Mouse (Mus musculus): ENCODE data around the gene Zdhhc22.
A peak's percentile ranks its signal among the peaks of the same experiment; 100 is the strongest.

The Zdhhc22 gene

GRCm38 (mm10) chr12:86989890-86990754 lies at the start of gene Zdhhc22:
TSS of gene Zdhhc22 (minus strand) at chr12:86990430.
- no peak for DNase-seq (ENCODE audit: low spot score)

- DNase-seq (ENCODE audit: low spot score), result no peak
Observed at GRCm38 (mm10) chr12:87036631-87037030, 46.4 kb upstream of the Zdhhc22 start.

- no peak for DNase-seq (ENCODE audit: low spot score)
Observed at GRCm38 (mm10) chr12:87031163-87031763, 41.0 kb upstream of the Zdhhc22 start.

- DNase-seq (ENCODE audit: low spot score), result no peak
Observed at GRCm38 (mm10) chr12:87029251-87029976, 39.2 kb upstream of the Zdhhc22 start.

GRCm38 (mm10) chr12:87028068-87028467 lies 37.8 kb upstream of the Zdhhc22 start:
- no peak for DNase-seq (ENCODE audit: low spot score)

GRCm38 (mm10) chr12:87027391-87027790 lies 37.2 kb upstream of the Zdhhc22 start:
- DNase-seq (ENCODE audit: low spot score), result no peak

GRCm38 (mm10) chr12:87026871-87027240 lies 36.6 kb upstream of the Zdhhc22 start:
- no peak for DNase-seq (ENCODE audit: low spot score)

GRCm38 (mm10) chr12:87026109-87026870 lies 36.1 kb upstream of the Zdhhc22 start:
- peak; percentile 21 for DNase-seq (ENCODE audit: low spot score)

- no peak for DNase-seq (ENCODE audit: low spot score)
Observed at GRCm38 (mm10) chr12:87023456-87023855, 33.2 kb upstream of the Zdhhc22 start.

GRCm38 (mm10) chr12:87022006-87022405 lies 31.8 kb upstream of the Zdhhc22 start:
- no peak for DNase-seq (ENCODE audit: low spot score)

- no peak for DNase-seq (ENCODE audit: low spot score)
Observed at GRCm38 (mm10) chr12:87021040-87021439, 30.8 kb upstream of the Zdhhc22 start, which contains the start of gene Tmem63c. TSS of gene Tmem63c (plus strand) at chr12:87021340.

GRCm38 (mm10) chr12:87018756-87019155 lies 28.5 kb upstream of the Zdhhc22 start:
- DNase-seq (ENCODE audit: low spot score), result no peak

- DNase-seq (ENCODE audit: low spot score), result peak; percentile 24
Observed at GRCm38 (mm10) chr12:87017041-87017440, 26.8 kb upstream of the Zdhhc22 start.

GRCm38 (mm10) chr12:87004596-87004995 lies 14.4 kb upstream of the Zdhhc22 start:
- no peak for DNase-seq (ENCODE audit: low spot score)

- DNase-seq (ENCODE audit: low spot score), result no peak
Observed at GRCm38 (mm10) chr12:87003606-87004005, 13.4 kb upstream of the Zdhhc22 start.

- DNase-seq (ENCODE audit: low spot score), result no peak
Observed at GRCm38 (mm10) chr12:87002815-87003214, 12.6 kb upstream of the Zdhhc22 start.

- DNase-seq (ENCODE audit: low spot score), result no peak
Observed at GRCm38 (mm10) chr12:87002209-87002608, 12.0 kb upstream of the Zdhhc22 start.

- DNase-seq (ENCODE audit: low spot score), result no peak
Observed at GRCm38 (mm10) chr12:87000840-87001176, 10.6 kb upstream of the Zdhhc22 start.

- peak; percentile 15 for DNase-seq (ENCODE audit: low spot score)
Observed at GRCm38 (mm10) chr12:87000151-87000839, 10.1 kb upstream of the Zdhhc22 start.

- no peak for DNase-seq (ENCODE audit: low spot score)
Observed at GRCm38 (mm10) chr12:86999283-86999820, 9.1 kb upstream of the Zdhhc22 start.

GRCm38 (mm10) chr12:86998699-86999098 lies 8.5 kb upstream of the Zdhhc22 start:
- DNase-seq (ENCODE audit: low spot score), result no peak

Measured in c-Kit-positive CD71-positive TER-119-positive erythroid progenitor cells, embryonic 14.5 days (primary cell).